Mouse (Mus musculus) 416B (cell line): ENCODE data around the gene Wdr74.

Experiments
- DNase-seq: peaks from one replicate; pipeline ENCODE4 v3.0.0; 2011; ENCODE audit warnings: low read depth

Wdr74 gene

GRCm38 (mm10) chr19:8716767-8717475 lies 18.7 kb upstream of the Wdr74 start:
- peak; percentile 87 for DNase-seq

- DNase-seq = peak; percentile 90
Measured at GRCm38 (mm10) chr19:8718357-8718756, 17.3 kb upstream of the Wdr74 start.

GRCm38 (mm10) chr19:8719037-8719436 lies 16.6 kb upstream of the Wdr74 start:
- peak; percentile 64 for DNase-seq

- DNase-seq = peak; percentile 21
Measured at GRCm38 (mm10) chr19:8721378-8721777, 14.2 kb upstream of the Wdr74 start.

- DNase-seq = peak; percentile 52
Measured at GRCm38 (mm10) chr19:8722021-8722420, 13.6 kb upstream of the Wdr74 start.

- no peak for DNase-seq
Measured at GRCm38 (mm10) chr19:8722559-8722906, 13.1 kb upstream of the Wdr74 start.

- DNase-seq = peak; percentile 99
Measured at GRCm38 (mm10) chr19:8722907-8723573, 12.6 kb upstream of the Wdr74 start, which contains the start of gene Slc3a2. Gene Slc3a2 (minus strand): TSS chr19:8723369.

GRCm38 (mm10) chr19:8723574-8724346 lies 11.9 kb upstream of the Wdr74 start:
- peak; percentile 71 for DNase-seq

GRCm38 (mm10) chr19:8724392-8724791 lies 11.2 kb upstream of the Wdr74 start:
- DNase-seq = peak; percentile 40

GRCm38 (mm10) chr19:8725081-8725613 lies 10.5 kb upstream of the Wdr74 start:
- DNase-seq = no peak

- peak; percentile 44 for DNase-seq
Measured at GRCm38 (mm10) chr19:8726609-8727390, 8.8 kb upstream of the Wdr74 start.

- DNase-seq = peak; percentile 66
Measured at GRCm38 (mm10) chr19:8727495-8728114, 8.0 kb upstream of the Wdr74 start.

- DNase-seq = peak; percentile 61
Measured at GRCm38 (mm10) chr19:8728335-8729099, 7.1 kb upstream of the Wdr74 start.

GRCm38 (mm10) chr19:8734334-8734733 lies 1.3 kb upstream of the Wdr74 start:
- no peak for DNase-seq

- no peak for DNase-seq
Measured at GRCm38 (mm10) chr19:8736160-8736467, 487 bp downstream of the Wdr74 start.

- no peak for DNase-seq
Measured at GRCm38 (mm10) chr19:8738911-8739310, 3.3 kb downstream of the Wdr74 start.

GRCm38 (mm10) chr19:8739646-8740045 lies 4.0 kb downstream of the Wdr74 start:
- DNase-seq = no peak

- no peak for DNase-seq
Measured at GRCm38 (mm10) chr19:8740603-8741002, 5.0 kb downstream of the Wdr74 start, which contains the start of gene 1700092M07Rik. Gene 1700092M07Rik (plus strand): TSS chr19:8740718.

GRCm38 (mm10) chr19:8741243-8741869 lies 5.7 kb downstream of the Wdr74 start, which contains the start of gene Stx5a:
Gene Stx5a (plus strand): TSS chr19:8741413.
- DNase-seq = peak; percentile 100

GRCm38 (mm10) chr19:8742176-8742575 lies 6.5 kb downstream of the Wdr74 start:
- DNase-seq = peak; percentile 20
